Mouse (Mus musculus): ENCODE data around the gene Lpin3.

- TF ChIP-seq CTCF (IDR thresholded peaks at IDR 0.05; ENCODE audit: extremely low read depth, insufficient read length, insufficient replicate concordance, low read depth, low read length) (no peak), POLR2A (IDR thresholded peaks at IDR 0.05; ENCODE audit: low read depth, low read length) (no peak)
Measured at GRCm38 (mm10) chr2:160933890-160934289, 53.4 kb downstream of the Lpin3 start.

Data from small intestine, adult 2 months (tissue).